In the genomic region with DNA sequence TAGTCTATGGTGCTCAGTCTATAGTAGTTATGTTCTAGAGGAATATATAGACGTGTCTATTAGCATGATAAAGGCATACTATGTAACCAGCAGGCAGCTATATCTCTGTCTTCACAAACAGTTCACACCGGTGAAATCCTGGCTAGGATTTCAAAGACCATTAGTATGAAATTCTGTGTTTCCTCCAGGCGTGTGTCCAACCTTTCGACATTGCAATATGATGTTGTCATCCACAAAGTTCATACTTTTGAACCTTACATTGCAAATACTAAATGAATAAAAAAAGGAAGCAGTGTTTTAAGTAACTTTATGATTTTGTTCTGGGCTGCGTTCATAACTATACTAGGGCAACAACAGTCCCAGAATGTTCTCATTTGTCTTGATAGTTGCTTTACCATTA, we compare ENCODE assay signal across 7 mouse cellular contexts.
"Had no signal": no experiment of that assay in that cellular context is flagged by ENCODE, and none has a peak within 500 bp of the region (broad histone marks: within the 10 kb centered on the region; RNA-seq: fewer than 3 reads in every experiment).

No protein-coding gene starts in this region.

- DNase-seq: kidney, adult 9 months; kidney, postnatal 36 days; left cerebral cortex, postnatal 4 days; midbrain, embryonic 14.5 days; right cerebral cortex, adult 18-20 months; right cerebral cortex, postnatal 25 days; thymus, postnatal 14 days had no signal
